Mouse (Mus musculus) kidney, embryonic 15.5 days (tissue): ENCODE data around the gene Slc25a18. TPM values are rescaled to one million over a fixed set of nuclear protein-coding genes. Genes with fewer than 3 reads are reported as not detected.

ENCODE experiments used
- microRNA-seq: library from miRNA; unstranded; fragments of <30 nt; microRNA quantifications from one replicate; pipeline ENCODE4, GENCODE M21; 2016
- polyA plus RNA-seq: library from polyadenylated mRNA; unstranded; fragments of >200 nt; fragmentation: Nextera tagmentation; extraction: Ambion mirVana; gene quantifications from 2 replicates; pipeline ENCODE4 v1.2.1, GENCODE M21; 2015

Slc25a18 gene
- polyA plus RNA-seq, 1 experiment from 2014 or later, result 0.13 TPM

Small RNA genes lying within 50 kb of the gene (microRNA-seq; reads per million reads assigned to microRNA genes)
- gene Gm25193, result not detected

Other genes starting within 250 kb of the Slc25a18 start
- 19.4 and 19.8 TPM in 2 replicates for gene Hdhd5, start 242.3 kb upstream of the Slc25a18 start, polyA plus RNA-seq
- 5.9 and 6.7 TPM in 2 replicates for gene Cecr2, start 107.2 kb upstream of the Slc25a18 start, polyA plus RNA-seq
- gene Atp6v1e1, start 49.2 kb downstream of the Slc25a18 start, polyA plus RNA-seq, result 153 and 155 TPM in 2 replicates
- 33.6 and 36.5 TPM in 2 replicates for gene Bcl2l13, start 62.6 kb downstream of the Slc25a18 start, polyA plus RNA-seq
- 22.2 and 23.8 TPM in 2 replicates for gene Bid, start 143.3 kb downstream of the Slc25a18 start, polyA plus RNA-seq